Mouse (Mus musculus) gastrocnemius, postnatal 10 days (tissue): ENCODE measurements around the gene Lamc3. TPM values are rescaled to one million over a fixed set of nuclear protein-coding genes. Genes with fewer than 3 reads are reported as not detected.

ENCODE experiments used
- DNase-seq: peaks from one replicate; pipeline ENCODE4 v3.0.0; 2021; ENCODE audit warnings: mixed read lengths
- long read RNA-seq, 2 experiments: library from polyadenylated mRNA; stranded (forward); transcript quantifications; one replicate each; pipeline ENCODE4 v2.0.0; 2021
- total RNA-seq, 2 experiments: library from RNA; stranded (reverse); gene quantifications; 2 replicates each; pipeline ENCODE4 v1.2.3; 2021

The Lamc3 gene
- under 1 TPM; 0.25 to 0.26 TPM for total RNA-seq
- long read RNA-seq, experiment 1, partial matches to known transcripts = 0 of 1 reads
- long read RNA-seq, experiment 1, other reads (novel, unspliced or antisense) = 1 of 1 reads
- long read RNA-seq, experiment 2 = 0 reads

GRCm38 (mm10) chr2:31887030-31887429 is at the start of gene Lamc3:
Lamc3 (plus strand) TSS chr2:31887291.
- DNase-seq = peak; percentile 59

GRCm38 (mm10) chr2:31838868-31839267 is 48.2 kb upstream of the Lamc3 start:
- no peak for DNase-seq

- no peak for DNase-seq
Measured at GRCm38 (mm10) chr2:31844729-31845136, 42.4 kb upstream of the Lamc3 start.

- DNase-seq = no peak
Measured at GRCm38 (mm10) chr2:31845512-31845895, 41.6 kb upstream of the Lamc3 start.

DNA sequence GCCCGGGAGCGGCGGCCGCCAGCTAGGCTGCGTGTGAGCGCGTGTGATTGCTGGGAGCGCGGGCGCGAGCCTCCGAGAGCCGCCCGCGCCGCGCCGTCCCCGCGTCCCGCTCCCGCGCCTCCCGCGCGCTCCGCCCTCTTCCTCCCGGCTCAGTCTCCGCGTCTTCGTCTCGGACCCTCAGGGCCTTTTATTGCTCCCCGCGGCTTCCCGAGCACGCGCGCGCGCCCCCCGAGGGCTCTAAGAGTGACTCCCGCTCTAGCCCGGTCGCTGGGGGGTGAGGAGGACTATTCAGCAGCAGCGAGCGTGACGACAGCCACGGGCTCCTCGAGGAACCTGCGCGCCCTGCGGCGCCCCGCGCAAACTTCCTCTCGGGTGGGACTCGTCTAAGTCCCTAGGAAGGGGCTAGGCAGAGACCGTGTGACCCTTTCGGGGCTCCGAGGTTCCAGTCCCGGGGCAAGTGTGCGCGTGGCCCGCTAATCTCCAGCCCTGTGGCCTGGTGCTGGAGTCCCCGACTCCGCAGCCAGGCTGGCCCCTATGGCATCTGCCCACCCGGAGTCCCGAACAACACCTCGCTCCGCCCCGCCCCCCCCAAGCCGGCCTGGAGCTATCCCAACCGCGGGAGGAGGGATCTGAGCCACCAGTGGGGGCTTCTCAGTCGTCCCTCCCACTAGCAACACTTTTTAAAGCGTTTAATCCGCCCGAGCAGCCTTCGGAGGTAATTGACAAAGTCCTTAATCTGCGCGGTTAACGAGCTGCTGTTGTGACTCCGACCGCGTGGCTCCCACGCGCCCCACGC is 41.0 kb upstream of the Lamc3 start, which contains the start of gene Fibcd1:
Fibcd1 (minus strand) TSS at position 110 of the 796 bp plus-strand sequence.
- DNase-seq = peak; percentile 32

- no peak for DNase-seq
Measured at GRCm38 (mm10) chr2:31846692-31847660, 40.1 kb upstream of the Lamc3 start.

DNA sequence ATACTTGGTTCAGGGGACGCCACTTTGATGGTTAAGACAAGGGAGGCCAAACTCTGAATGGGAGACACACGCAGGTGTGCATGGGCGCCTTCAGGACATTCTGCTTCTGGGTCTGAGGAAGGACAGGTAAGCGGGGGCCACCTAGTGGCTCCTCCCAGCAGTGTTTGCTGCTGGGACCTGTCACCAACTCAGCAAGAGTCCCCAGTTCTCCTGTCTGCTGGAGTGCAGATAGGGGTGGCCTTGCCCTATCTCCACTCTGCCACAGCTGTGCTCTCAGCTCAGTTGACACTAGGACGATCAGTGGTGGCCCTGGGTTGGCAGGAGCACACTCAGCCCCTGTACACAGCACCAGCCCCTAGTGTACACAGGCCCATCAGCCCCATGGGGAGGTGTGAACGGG is 39.2 kb upstream of the Lamc3 start:
- no peak for DNase-seq

- no peak for DNase-seq
Measured at GRCm38 (mm10) chr2:31850141-31850540, 37.0 kb upstream of the Lamc3 start.

- no peak for DNase-seq
Measured at GRCm38 (mm10) chr2:31855991-31856390, 31.1 kb upstream of the Lamc3 start.

GRCm38 (mm10) chr2:31857180-31857579 is 29.9 kb upstream of the Lamc3 start:
- peak; percentile 50 for DNase-seq

DNA sequence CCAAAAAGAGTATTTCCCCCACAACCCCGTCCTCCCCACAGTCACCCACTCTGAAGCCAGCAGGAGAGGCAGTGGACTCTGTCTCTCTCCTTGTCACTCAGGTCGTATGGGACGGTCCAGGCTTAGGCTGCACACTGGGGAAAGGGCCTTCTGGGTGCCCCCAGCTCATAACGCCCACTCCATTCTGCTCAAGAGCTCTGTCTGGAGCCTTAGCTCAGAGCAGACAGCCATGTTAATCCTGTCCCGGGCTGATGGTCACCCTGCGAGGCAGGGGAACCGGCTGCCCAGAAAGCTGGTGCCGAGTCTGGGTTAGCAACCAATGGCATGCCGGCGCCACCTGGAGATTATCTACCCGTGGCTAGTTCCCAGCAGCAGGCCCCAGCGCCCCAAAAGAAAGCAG is 28.6 kb upstream of the Lamc3 start:
- DNase-seq = no peak

DNA sequence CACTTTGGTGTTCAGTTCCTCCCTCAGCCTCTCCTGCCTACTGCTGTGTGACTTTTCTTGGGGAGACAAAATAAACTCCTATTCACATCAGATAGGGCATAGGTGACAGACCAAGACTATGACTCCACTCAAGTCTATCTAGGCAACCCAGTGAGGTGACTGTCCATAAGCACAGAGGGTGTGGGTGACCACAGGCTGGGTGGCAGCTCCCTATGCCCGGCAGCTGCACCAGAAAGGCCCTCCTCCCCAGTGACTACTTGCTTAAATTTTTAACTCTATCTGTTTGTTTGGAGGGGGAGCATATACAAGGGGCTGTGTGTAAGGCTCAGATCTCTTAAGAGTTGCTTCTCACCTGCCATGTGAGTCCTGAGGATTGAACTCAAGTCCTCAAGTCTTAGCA is 24.2 kb upstream of the Lamc3 start:
- no peak for DNase-seq

DNA sequence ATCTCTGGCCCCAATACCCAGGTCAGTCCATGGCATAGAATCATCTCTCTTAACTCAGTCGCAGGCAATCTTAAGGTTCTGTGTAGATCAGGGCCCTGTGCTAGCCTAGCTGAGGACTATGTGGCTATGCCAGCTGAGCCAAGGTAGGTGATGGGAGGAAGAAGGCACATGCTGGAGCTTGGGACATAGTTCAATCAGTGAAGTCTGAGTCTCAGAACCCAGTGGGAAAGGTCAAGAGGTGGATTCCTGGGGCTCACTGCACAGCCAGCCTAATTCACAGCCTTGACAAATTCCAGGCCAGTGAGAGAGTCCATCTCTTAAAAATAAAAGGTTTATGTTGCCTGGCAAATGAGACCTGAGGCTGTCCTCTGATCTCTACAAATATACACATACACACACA is 23.3 kb upstream of the Lamc3 start:
- no peak for DNase-seq

DNA sequence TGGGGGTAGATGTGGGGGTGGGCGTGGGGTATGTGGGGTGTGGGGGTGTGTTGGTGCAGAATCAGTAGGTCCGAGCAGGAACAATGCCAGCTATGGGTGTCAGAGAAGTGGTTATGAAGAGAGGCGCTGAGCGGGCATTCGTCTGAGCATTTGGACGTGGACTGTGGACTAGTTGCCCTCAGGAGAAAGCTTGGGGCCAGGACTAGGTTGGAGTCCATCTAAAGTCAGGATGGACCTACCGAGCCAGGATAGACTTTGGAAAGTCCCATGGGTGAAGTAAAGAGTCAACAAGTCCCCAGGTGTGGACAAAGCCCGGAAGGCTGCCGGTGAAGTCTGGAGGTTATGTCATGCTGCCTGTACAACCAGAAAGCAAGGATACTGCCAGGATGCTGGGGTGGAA is 22.2 kb upstream of the Lamc3 start:
- DNase-seq = no peak

DNA sequence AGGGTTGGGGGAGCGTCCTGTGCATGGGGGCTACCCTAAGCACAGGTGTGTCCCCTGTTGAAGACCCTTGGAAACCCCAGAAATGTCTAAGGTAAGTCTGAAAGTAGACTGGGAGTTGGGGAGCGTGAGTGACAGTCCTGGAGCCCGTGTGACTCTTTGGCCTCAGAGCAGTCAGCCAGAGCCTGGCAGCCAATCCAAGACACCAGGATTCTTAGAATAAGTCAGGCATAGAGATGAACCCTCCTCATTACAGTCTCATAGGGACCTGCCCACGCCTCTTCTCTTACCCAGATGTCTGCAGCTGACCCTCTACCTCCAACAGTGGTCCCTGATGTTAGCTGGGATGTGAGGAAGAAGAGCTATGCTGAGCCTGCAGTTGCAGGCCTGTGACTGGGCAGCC is 21.8 kb upstream of the Lamc3 start:
- no peak for DNase-seq

DNA sequence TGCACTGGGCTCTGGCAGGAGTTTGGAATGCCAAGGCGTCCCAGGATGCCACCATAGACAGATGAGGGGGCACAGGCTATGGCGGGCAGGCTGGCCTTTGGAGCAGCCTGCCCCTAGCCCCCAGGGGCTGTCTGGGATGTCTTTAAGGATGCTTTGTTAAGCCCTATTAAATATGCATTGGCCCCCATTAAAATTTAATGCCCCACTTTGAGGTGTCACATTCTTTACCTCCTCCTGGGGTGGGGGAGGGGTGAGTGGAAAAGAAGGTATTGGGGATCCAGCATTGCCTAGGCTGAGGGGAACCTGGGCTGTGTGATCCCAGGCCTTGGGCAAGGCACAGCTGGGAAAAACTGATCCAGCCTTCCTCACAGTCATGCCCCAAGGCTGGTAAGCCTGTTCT is 21.3 kb upstream of the Lamc3 start:
- no peak for DNase-seq

GRCm38 (mm10) chr2:31867773-31868537 is 19.1 kb upstream of the Lamc3 start:
- DNase-seq = no peak

DNA sequence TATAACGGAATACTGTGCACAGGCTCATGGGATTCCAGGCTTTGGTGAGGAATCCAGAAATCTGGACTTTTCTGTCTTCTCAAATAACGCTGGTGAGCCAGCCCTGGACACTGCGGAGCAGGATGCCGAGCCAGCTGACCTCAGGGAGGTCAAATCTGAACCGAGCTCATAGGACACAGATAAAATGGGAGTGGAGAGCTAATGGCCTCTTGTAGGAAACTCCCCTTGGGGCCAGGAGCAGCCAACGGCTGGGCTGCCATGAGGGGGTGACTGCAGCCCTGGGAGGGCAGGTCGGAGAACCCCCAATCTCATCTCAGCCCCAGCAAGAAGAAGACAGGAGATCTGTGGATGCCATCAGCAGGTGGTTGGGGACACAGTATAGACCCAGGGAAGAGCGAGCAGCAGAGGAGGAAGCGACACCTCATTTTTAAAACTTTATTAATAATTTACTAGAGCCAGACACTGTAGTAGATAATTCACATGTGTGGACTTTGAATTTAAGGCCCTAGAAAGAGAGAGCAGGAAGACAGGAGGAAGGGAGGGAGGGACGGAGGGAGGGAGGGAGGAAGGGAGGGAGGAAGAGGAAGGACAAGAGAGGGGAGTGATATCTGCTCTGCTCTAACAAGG is 18.4 kb upstream of the Lamc3 start:
- no peak for DNase-seq

- no peak for DNase-seq
Measured at GRCm38 (mm10) chr2:31869692-31870091, 17.4 kb upstream of the Lamc3 start.

DNA sequence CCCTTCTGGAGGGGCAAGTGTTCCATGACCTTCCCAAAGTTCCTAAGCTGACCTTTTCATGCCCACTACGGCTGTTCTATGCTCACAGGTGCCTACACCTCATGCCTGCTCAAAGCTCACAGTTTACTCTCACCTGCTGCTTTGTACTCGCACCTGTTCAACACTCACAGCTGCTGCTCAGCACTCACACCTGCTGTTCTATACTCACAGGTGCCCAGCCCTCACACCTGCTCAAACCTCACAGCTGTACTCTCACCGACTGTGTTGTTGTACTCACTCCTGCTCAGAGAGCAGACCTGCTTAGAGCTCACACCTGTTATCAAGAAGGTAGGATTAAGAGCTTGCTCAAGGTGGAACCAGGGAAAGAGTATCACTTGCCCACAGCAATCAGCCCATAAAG is 16.4 kb upstream of the Lamc3 start:
- DNase-seq = no peak

- DNase-seq = no peak
Measured at GRCm38 (mm10) chr2:31874290-31874855, 12.7 kb upstream of the Lamc3 start.
